Mouse (Mus musculus) kidney, embryonic 14.5 days (tissue): ENCODE measurements around the gene Nampt. TPM values are rescaled to one million over a fixed set of nuclear protein-coding genes. Genes with fewer than 3 reads are reported as not detected.

Experiments used
- ATAC-seq: fragments of 200-750 bp; cut with Nextera tagmentation; 2 replicates; pipeline ENCODE4 v1.8.0; 2017; ENCODE audit warnings: moderate number of reproducible peaks, mild to moderate bottlenecking, moderate TSS enrichment, moderate library complexity; ENCODE audit not compliant: low FRiP score, low TSS enrichment
- H3K27ac ChIP-seq: fragments of 300-500 bp; sonication (generic); 2 replicates; pipeline ENCODE4 v1.5.1; 2014; ENCODE audit warnings: low read depth, mild to moderate bottlenecking, low read length, moderate library complexity, mixed read lengths
- H3K27me3 ChIP-seq: fragments of 300-500 bp; sonication (generic); 2 replicates; pipeline ENCODE4 v1.6.1; 2014; ENCODE audit warnings: mild to moderate bottlenecking, low read length; ENCODE audit not compliant: control insufficient read depth, insufficient read depth
- H3K36me3 ChIP-seq: fragments of 300-500 bp; sonication (generic); 2 replicates; pipeline ENCODE4 v1.6.1; 2014; ENCODE audit warnings: low read length, mixed read lengths; ENCODE audit not compliant: control insufficient read depth, insufficient read depth
- H3K4me1 ChIP-seq: fragments of 300-500 bp; sonication (generic); 2 replicates; pipeline ENCODE4 v1.6.1; 2014; ENCODE audit warnings: low read length, mixed read lengths; ENCODE audit not compliant: control insufficient read depth, insufficient read depth
- H3K4me2 ChIP-seq: fragments of 300-500 bp; sonication (generic); replicated peaks from 2 replicates; pipeline ENCODE4 v1.6.1; 2014; ENCODE audit warnings: low read depth, mild to moderate bottlenecking, low read length
- H3K4me3 ChIP-seq: fragments of 300-500 bp; sonication (generic); 2 replicates; pipeline ENCODE4 v1.5.1; 2014; ENCODE audit warnings: mild to moderate bottlenecking, low read length
- H3K9ac ChIP-seq: fragments of 300-500 bp; sonication (generic); 2 replicates; pipeline ENCODE4 v1.6.1; 2014; ENCODE audit warnings: low read depth, mild to moderate bottlenecking, low read length, moderate library complexity
- H3K9me3 ChIP-seq: fragments of 300-500 bp; sonication (generic); 2 replicates; pipeline ENCODE4 v1.6.1; 2016; ENCODE audit warnings: low read length; ENCODE audit not compliant: control insufficient read depth
- WGBS: fragments of 180-500 bp; shearing (Covaris S2); extraction: QIAGEN DNeasy Blood & Tissue Kit; methylation state at CpG from one replicate; pipeline ENCODE4 v1.1.7; 2014; 5-methylcytosine and 5-hydroxymethylcytosine counted together
- polyA plus RNA-seq: library from polyadenylated mRNA; unstranded; fragments of >200 nt; fragmentation: Nextera tagmentation; extraction: Ambion mirVana; gene quantifications from 2 replicates; pipeline ENCODE4 v1.2.1, GENCODE M21; 2014

Gene Nampt
- polyA plus RNA-seq, 1 experiment from 2014 or later, result 30.9 TPM

- Histone ChIP-seq H3K36me3 (no peaks in the 10 kb centered on the region), H3K27me3 (no peaks in the 10 kb centered on the region), H3K4me3 (no peak overlapping the region), H3K4me2 (no peak overlapping the region), H3K27ac (no peak overlapping the region), H3K4me1 (no peaks in the 10 kb centered on the region), H3K9me3 (no peaks in the 10 kb centered on the region), H3K9ac (no peak overlapping the region)
- no peak for ATAC-seq
- WGBS, result 83% methylated on average over 3 of the region's 3 CpGs
Measured at GRCm38 (mm10) chr12:32901005-32901404, 81.7 kb downstream of the Nampt start.

Other genes starting within 250 kb of the Nampt start
- gene Sypl, start 134.3 kb downstream of the Nampt start, polyA plus RNA-seq, result 104 and 135 TPM in 2 replicates